Mouse (Mus musculus) cortical plate, adult 2 months (tissue): ENCODE results near the gene Il4.

Experiments used
- CTCF ChIP-seq: fragments of 200-500 bp; IDR thresholded peaks from 2 replicates; pipeline ENCODE4 v1.5.1; 2011; ENCODE audit warnings: mild to moderate bottlenecking, control low read depth, low read length; ENCODE audit not compliant: insufficient read depth; ENCODE audit errors: extremely low read depth
- POLR2A ChIP-seq: fragments of 200-500 bp; IDR thresholded peaks from 2 replicates; pipeline ENCODE4 v1.6.1; 2011; ENCODE audit warnings: mild to moderate bottlenecking, low read length, control low read depth; ENCODE audit not compliant: insufficient read depth; ENCODE audit errors: extremely low read depth

DNA sequence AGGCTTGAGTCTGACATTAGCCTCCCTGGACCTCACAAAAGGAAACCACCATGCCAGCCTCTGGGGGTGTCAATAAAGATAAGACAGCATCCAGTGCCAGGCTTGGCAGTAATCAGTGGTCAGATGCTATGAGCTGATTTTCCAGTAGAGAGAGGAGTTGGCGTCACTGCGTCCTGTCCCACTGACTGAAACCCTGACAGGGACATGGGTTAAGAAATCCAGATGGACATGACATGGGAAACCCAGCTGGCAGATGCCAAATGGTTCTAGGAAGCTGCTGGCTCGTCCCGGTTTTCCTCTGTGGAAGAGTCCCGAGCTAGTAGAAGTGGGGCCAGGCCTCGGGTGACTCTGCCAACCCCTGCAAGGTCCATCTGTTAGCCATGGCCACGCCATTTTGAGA lies 15.2 kb upstream of the Il4 start:
- no peak for TF ChIP-seq CTCF
- no peak for TF ChIP-seq POLR2A
